Mouse (Mus musculus) heart, embryonic 13.5 days (tissue): ENCODE data around the gene Cited4. TPM values are rescaled to one million over a fixed set of nuclear protein-coding genes. Genes with fewer than 3 reads are reported as not detected.

Source experiments
- ATAC-seq: fragments of 200-750 bp; cut with Nextera tagmentation; 2 replicates; pipeline ENCODE4 v1.8.0; 2017; ENCODE audit warnings: moderate TSS enrichment; ENCODE audit not compliant: insufficient number of reproducible peaks, low FRiP score, low TSS enrichment; ENCODE audit errors: extremely low read depth
- H3K27ac ChIP-seq: fragments of 300-500 bp; sonication (generic); replicated peaks from 2 replicates; pipeline ENCODE4 v1.5.1; 2015; ENCODE audit warnings: moderate library complexity, mild to moderate bottlenecking, inconsistent platforms
- H3K27me3 ChIP-seq: fragments of 300-500 bp; sonication (generic); replicated peaks from 2 replicates; pipeline ENCODE4 v1.6.1; 2015; ENCODE audit warnings: mild to moderate bottlenecking, inconsistent platforms
- H3K36me3 ChIP-seq: fragments of 300-500 bp; sonication (generic); 2 replicates; pipeline ENCODE4 v1.6.1; 2015; ENCODE audit warnings: mild to moderate bottlenecking, inconsistent platforms
- H3K4me1 ChIP-seq: fragments of 300-500 bp; sonication (generic); 2 replicates; pipeline ENCODE4 v1.6.1; 2015; ENCODE audit warnings: inconsistent platforms
- H3K4me2 ChIP-seq: fragments of 300-500 bp; sonication (generic); 2 replicates; pipeline ENCODE4 v1.6.1; 2015; ENCODE audit warnings: inconsistent platforms, mild to moderate bottlenecking, moderate library complexity
- H3K4me3 ChIP-seq: fragments of 300-500 bp; sonication (generic); 2 replicates; pipeline ENCODE4 v1.5.1; 2015; ENCODE audit warnings: moderate library complexity, mild to moderate bottlenecking, inconsistent platforms
- H3K9ac ChIP-seq: fragments of 300-500 bp; sonication (generic); 2 replicates; pipeline ENCODE4 v1.6.1; 2015; ENCODE audit warnings: inconsistent platforms, mild to moderate bottlenecking, moderate library complexity
- H3K9me3 ChIP-seq: fragments of 300-500 bp; sonication (generic); 2 replicates; pipeline ENCODE4 v1.6.1; 2016; ENCODE audit warnings: inconsistent platforms
- WGBS: fragments of 180-500 bp; shearing (Covaris S2); methylation state at CpG from one replicate; pipeline ENCODE4 v1.1.7; 2015; ENCODE audit warnings: mixed read lengths; 5-methylcytosine and 5-hydroxymethylcytosine counted together
- polyA plus RNA-seq: library from polyadenylated mRNA; unstranded; fragments of >200 nt; fragmentation: Nextera tagmentation; extraction: Ambion mirVana; gene quantifications from 2 replicates; pipeline ENCODE4 v1.2.1, GENCODE M21; 2015

The Cited4 gene
- polyA plus RNA-seq: 21.8 and 23.7 TPM in 2 replicates

DNA sequence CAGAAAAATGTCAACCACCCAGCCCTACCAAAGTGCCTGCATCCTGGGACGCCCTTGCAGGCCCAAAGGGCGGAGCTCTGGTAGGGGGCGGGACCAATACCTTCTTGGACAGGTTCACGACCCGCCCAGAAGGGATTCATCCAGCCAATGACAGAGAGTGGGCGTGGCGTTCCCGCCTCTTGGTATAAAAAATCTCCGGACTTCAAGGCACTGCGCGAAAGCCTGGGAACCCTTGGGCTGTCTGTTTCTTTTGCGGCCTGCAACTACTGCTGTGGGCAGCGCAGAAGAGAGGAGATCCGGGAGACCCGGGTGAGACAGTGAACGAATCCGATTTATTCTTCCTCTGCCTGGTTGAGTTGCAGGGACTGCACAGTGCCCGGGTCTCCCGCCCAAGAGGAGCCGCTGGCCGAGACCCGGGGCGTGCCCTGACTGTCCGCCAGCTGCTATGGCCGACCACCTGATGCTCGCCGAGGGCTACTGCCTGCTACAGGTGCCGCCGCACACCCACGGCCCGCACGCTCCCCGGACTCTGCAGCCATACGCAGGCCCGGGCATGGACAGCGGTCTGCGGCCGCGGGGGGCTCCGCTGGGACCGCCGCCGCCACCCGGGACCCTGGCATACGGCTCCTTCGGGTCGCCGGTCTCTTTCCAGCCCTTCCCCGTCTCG is at the start of gene Cited4:
Gene Cited4, plus strand, starts transcription at position 215 of the 667 bp plus-strand sequence.
- Histone ChIP-seq H3K36me3 (no peaks in the 10 kb centered on the region), H3K9ac (peak within 1 kb of the TSS; percentile 91), H3K9me3 (no peaks in the 10 kb centered on the region), H3K4me2 (peak within 1 kb of the TSS; percentile 96), H3K4me1 (peaks cover 38% of the 10 kb centered on the region), H3K4me3 (peak within 1 kb of the TSS; percentile 74), H3K27ac (peak within 1 kb of the TSS; percentile 89), H3K27me3 (peaks cover 26% of the 10 kb centered on the region)
- peak; percentile 83 for ATAC-seq
- under 1% methylated on average over 41 of the region's 50 CpGs for WGBS

GRCm38 (mm10) chr4:120627728-120628127 is 38.6 kb upstream of the Cited4 start:
- ATAC-seq: no peak
- Histone ChIP-seq H3K9ac (no peak overlapping the region), H3K27ac (no peak overlapping the region), H3K36me3 (no peaks in the 10 kb centered on the region), H3K27me3 (no peaks in the 10 kb centered on the region), H3K4me2 (no peak overlapping the region), H3K9me3 (no peaks in the 10 kb centered on the region), H3K4me1 (peaks cover 29% of the 10 kb centered on the region), H3K4me3 (no peak overlapping the region)
- 66% methylated on average over 6 of the region's 6 CpGs for WGBS

DNA sequence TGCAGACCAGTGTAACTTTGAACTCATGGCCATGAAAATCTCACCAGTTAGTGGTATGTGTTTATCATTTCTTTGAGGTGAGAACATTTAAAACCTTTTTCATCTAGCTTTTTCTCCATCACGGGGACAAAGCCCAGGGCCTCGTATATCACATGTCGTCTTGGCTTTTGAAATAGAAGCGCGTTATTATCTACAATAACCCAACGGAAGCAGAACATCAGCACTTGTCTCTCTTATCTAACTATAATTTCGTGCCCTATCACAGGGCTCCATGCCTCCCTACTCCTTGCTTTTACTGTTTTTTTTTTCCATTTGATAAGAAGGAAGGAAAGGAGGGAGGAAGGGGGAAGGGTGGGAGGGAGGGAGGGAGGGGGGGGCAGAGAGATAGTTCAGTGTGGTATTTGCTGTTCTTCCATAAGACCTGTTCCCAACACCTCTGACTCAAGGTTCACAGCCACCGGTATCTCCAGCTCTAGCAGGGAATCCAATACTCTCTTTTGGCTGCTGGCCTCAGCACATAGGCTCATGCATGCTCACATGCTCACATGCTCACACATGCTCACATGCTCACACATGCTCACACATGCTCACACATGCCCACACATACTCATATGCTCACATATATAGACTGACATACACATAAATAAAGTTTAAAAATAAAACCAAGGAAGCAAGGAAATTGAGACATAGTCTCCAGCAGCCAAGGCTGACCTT is 36.0 kb upstream of the Cited4 start:
- no peaks in the 10 kb centered on the region for H3K9me3 ChIP-seq
- H3K27me3 ChIP-seq: no peaks in the 10 kb centered on the region
- H3K9ac ChIP-seq: no peak overlapping the region
- H3K4me3 ChIP-seq: no peak overlapping the region
- no peak for ATAC-seq
- no peaks in the 10 kb centered on the region for H3K36me3 ChIP-seq
- peaks cover 29% of the 10 kb centered on the region for H3K4me1 ChIP-seq
- no peak overlapping the region for H3K4me2 ChIP-seq
- WGBS: 14% methylated on average over 8 of the region's 8 CpGs
- H3K27ac ChIP-seq: peak overlapping the region; percentile 28; the same call in 1 of the 2 replicates

DNA sequence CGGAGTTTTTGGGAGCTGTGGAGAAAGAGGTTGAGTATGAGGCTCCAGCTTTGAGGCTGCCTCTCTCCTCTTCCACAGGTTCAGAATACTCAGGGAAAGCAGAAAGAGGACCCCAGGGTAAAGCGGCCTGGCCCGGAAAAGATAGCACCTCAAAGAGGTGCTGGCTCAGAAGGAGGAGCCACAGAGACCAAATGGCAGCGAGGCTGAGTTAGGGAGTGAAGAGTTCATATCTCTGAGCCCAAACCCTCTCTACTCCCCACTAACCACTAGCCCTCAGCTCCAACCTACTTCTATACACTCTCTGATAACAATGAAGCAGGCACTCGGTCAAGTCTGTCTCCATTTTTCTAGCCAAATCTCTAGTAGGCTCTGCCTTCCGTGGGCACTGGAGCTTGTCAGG is 34.5 kb upstream of the Cited4 start:
- H3K9ac ChIP-seq: no peak overlapping the region
- no peak for ATAC-seq
- no peak overlapping the region for H3K4me3 ChIP-seq
- no peak overlapping the region for H3K4me2 ChIP-seq
- no peaks in the 10 kb centered on the region for H3K36me3 ChIP-seq
- no peaks in the 10 kb centered on the region for H3K9me3 ChIP-seq
- H3K27me3 ChIP-seq: no peaks in the 10 kb centered on the region
- 45% methylated on average over 6 of the region's 6 CpGs for WGBS
- H3K4me1 ChIP-seq: peaks cover 25% of the 10 kb centered on the region
- H3K27ac ChIP-seq: no peak overlapping the region

GRCm38 (mm10) chr4:120635351-120635750 is 31.0 kb upstream of the Cited4 start:
- no peak for ATAC-seq
- no peak overlapping the region for H3K27ac ChIP-seq
- H3K9ac ChIP-seq: no peak overlapping the region
- no peaks in the 10 kb centered on the region for H3K36me3 ChIP-seq
- H3K27me3 ChIP-seq: no peaks in the 10 kb centered on the region
- WGBS: 73% methylated on average over 2 of the region's 2 CpGs
- no peaks in the 10 kb centered on the region for H3K9me3 ChIP-seq
- no peak overlapping the region for H3K4me3 ChIP-seq
- H3K4me2 ChIP-seq: no peak overlapping the region
- H3K4me1 ChIP-seq: peaks cover 13% of the 10 kb centered on the region

DNA sequence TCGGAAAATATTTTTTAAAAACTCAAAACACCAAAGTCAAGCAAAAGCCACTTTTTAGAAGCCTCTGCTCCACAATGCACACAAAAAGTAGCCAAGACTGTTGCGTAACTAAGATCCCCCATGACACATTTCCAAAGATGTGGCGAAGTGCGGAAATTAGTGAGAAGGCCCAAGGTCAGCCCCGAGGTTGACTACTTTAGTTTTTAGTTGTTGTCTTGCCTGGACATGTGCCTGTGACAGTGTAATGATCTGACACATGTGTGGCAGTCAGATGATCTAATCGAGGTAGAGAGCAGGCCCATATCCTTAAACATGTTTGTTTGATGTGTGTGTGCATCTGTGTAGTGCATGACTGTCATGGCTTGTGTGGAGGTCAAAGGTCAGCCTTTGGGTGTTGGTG is 24.4 kb upstream of the Cited4 start:
- 86% methylated on average over 6 of the region's 6 CpGs for WGBS
- Histone ChIP-seq H3K36me3 (no peaks in the 10 kb centered on the region), H3K4me1 (no peaks in the 10 kb centered on the region), H3K9ac (no peak overlapping the region), H3K27ac (no peak overlapping the region), H3K4me3 (no peak overlapping the region), H3K4me2 (no peak overlapping the region), H3K27me3 (peaks cover 6% of the 10 kb centered on the region; the same call in 1 of the 2 replicates), H3K9me3 (no peaks in the 10 kb centered on the region)
- ATAC-seq: no peak

- H3K4me1 ChIP-seq: no peaks in the 10 kb centered on the region
- ATAC-seq: no peak
- peaks cover 24% of the 10 kb centered on the region for H3K27me3 ChIP-seq
- 75% methylated on average over 3 of the region's 3 CpGs for WGBS
- H3K36me3 ChIP-seq: no peaks in the 10 kb centered on the region
- no peaks in the 10 kb centered on the region for H3K9me3 ChIP-seq
- no peak overlapping the region for H3K9ac ChIP-seq
- H3K27ac ChIP-seq: no peak overlapping the region
- no peak overlapping the region for H3K4me3 ChIP-seq
- no peak overlapping the region for H3K4me2 ChIP-seq
Measured at GRCm38 (mm10) chr4:120643899-120644298, 22.5 kb upstream of the Cited4 start.

DNA sequence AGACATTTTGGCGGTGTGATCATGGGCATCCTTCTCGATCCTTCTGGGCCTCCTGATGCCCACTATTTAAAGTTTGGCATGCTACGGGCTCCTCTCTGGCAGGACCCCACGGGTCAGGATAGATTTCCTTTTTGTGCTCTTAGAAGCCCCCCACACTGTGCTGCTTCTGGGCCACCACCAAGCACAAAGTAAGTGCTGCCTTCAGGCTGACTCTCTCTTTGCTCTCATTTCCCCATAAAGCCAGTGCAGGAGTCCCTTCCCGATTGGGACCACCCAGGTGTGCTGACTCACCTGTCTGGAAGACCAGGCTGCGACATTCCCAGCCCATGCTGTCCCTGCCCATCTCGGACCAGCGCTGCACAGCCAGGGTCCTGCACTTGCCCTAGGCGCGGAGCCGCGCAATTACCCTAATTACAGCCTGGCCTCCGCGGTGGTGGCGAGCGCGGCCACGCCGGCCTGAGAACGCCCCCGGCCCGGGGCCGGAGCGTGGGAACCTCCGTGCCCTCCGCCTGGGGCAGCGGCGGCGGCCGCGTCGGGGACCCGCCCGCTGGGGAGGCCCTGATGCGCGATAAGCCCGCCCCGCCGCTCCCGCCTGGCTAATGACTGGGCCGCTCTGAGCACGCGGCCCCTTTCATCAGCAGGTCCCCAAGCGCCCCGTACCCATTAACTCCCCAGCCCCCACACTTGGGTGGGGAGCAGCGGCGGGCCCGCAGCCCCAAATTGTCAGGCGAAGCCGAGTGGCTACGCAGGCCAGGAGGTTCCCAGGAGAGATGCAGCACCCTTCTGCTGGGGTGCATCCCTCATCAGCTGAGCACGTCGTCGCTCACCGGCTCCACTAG is 16.8 kb upstream of the Cited4 start:
- ATAC-seq: peak; percentile 45; the same call in 1 of the 2 replicates
- Histone ChIP-seq H3K9ac (peak overlapping the region; percentile 81), H3K27me3 (peaks cover 69% of the 10 kb centered on the region), H3K4me2 (peak overlapping the region; percentile 89), H3K27ac (no peak overlapping the region), H3K9me3 (no peaks in the 10 kb centered on the region), H3K36me3 (no peaks in the 10 kb centered on the region), H3K4me1 (peaks cover 10% of the 10 kb centered on the region), H3K4me3 (peak overlapping the region; percentile 59)
- WGBS: 6% methylated on average over 55 of the region's 55 CpGs

GRCm38 (mm10) chr4:120650208-120650592 is 16.2 kb upstream of the Cited4 start:
- WGBS: 22% methylated on average over 7 of the region's 7 CpGs
- H3K4me1 ChIP-seq: peaks cover 10% of the 10 kb centered on the region
- no peak for ATAC-seq
- no peaks in the 10 kb centered on the region for H3K36me3 ChIP-seq
- H3K4me2 ChIP-seq: peak overlapping the region; percentile 89
- no peak overlapping the region for H3K27ac ChIP-seq
- no peaks in the 10 kb centered on the region for H3K9me3 ChIP-seq
- peaks cover 71% of the 10 kb centered on the region for H3K27me3 ChIP-seq
- peak overlapping the region; percentile 59 for H3K4me3 ChIP-seq
- peak overlapping the region; percentile 81 for H3K9ac ChIP-seq

GRCm38 (mm10) chr4:120655898-120656297 is 10.5 kb upstream of the Cited4 start:
- H3K27me3 ChIP-seq: peaks cover 37% of the 10 kb centered on the region
- H3K9me3 ChIP-seq: no peaks in the 10 kb centered on the region
- H3K4me2 ChIP-seq: no peak overlapping the region
- no peaks in the 10 kb centered on the region for H3K4me1 ChIP-seq
- ATAC-seq: no peak
- H3K9ac ChIP-seq: no peak overlapping the region
- H3K4me3 ChIP-seq: no peak overlapping the region
- no peaks in the 10 kb centered on the region for H3K36me3 ChIP-seq
- H3K27ac ChIP-seq: no peak overlapping the region
- 67% methylated on average over 8 of the region's 8 CpGs for WGBS

GRCm38 (mm10) chr4:120660485-120660884 is 5.9 kb upstream of the Cited4 start:
- Histone ChIP-seq H3K36me3 (no peaks in the 10 kb centered on the region), H3K9me3 (no peaks in the 10 kb centered on the region), H3K27ac (no peak overlapping the region), H3K4me2 (no peak overlapping the region), H3K27me3 (peaks cover 10% of the 10 kb centered on the region; the same call in 1 of the 2 replicates), H3K9ac (no peak overlapping the region), H3K4me3 (no peak overlapping the region), H3K4me1 (peaks cover 12% of the 10 kb centered on the region)
- WGBS: 69% methylated on average over 4 of the region's 4 CpGs
- no peak for ATAC-seq
